ENCODE assay signal across 18 mouse cellular contexts in the genomic region with DNA sequence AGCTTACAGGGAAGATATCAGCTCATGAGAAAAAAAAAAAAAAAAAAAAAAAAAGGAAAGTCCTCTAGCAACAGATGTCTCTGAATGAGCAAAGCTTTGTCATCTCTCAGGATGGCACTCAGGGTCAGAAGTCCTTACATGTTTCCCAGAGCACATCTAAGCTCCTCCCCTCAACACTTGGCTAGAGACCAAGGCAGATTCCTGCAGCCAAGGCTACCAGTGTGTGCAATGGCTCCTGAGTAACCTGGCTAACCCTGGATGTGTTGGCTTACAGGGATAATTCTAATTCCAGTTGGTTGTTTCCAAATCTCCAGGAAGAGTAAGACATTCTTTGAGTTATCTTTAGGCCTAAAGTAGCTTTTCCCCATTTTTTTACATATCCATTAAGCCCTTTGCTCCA. TPM values are rescaled to one million over a fixed set of nuclear protein-coding genes. Genes with fewer than 3 reads are reported as not detected.
DNase-seq lines count a peak whose midpoint lies in the region; ATAC-seq and TF ChIP-seq lines count a peak whose summit lies in the region.
"Had no signal": no experiment of that assay in that cellular context is flagged by ENCODE, and none has a peak within 500 bp of the region (broad histone marks: within the 10 kb centered on the region; RNA-seq: fewer than 3 reads in every experiment).

No protein-coding gene starts in this region.

- H3K4me2 ChIP-seq in heart, embryonic 11.5 days = no peak overlapping the region
- H3K4me2 ChIP-seq in intestine, embryonic 16.5 days (ENCODE audit: low read depth, low read length) = no peak overlapping the region
- H3K4me2 ChIP-seq: forebrain, embryonic 12.5 days; hindbrain, embryonic 13.5 days; intestine, embryonic 15.5 days; liver, embryonic 15.5 days; midbrain, embryonic 15.5 days had no signal

- peak; percentile 14 for DNase-seq in heart, postnatal 4 days
- DNase-seq in liver, adult 2 months (ENCODE audit: extremely low read depth, low read depth, low spot score) = peak; percentile 68
- DNase-seq in liver (no peak), 416B (ENCODE audit: low read depth) (peak; percentile 37)
- peak; percentile 62 for DNase-seq in adrenal gland, postnatal 10 days
- DNase-seq: cerebellum, adult 8-10 months; gastrocnemius, postnatal 10 days; heart, adult 2 months; thymus, adult 18-20 months had no signal

- no peak overlapping the region for H3K27ac ChIP-seq in heart, embryonic 11.5 days (ENCODE audit: low read depth, low read length)
- H3K27ac ChIP-seq in liver, adult 2 months (replicated peaks; ENCODE audit: insufficient read depth, low read depth, low read length) = no peak overlapping the region
- no peak overlapping the region for H3K27ac ChIP-seq in intestine, embryonic 16.5 days (ENCODE audit: low read length)
- H3K27ac ChIP-seq: forebrain, embryonic 12.5 days; heart, adult 2 months; hindbrain, embryonic 13.5 days; intestine, embryonic 15.5 days; left cerebral cortex, adult 2 months; liver, embryonic 15.5 days; midbrain, embryonic 15.5 days had no signal

- peaks cover 5% of the 10 kb centered on the region; the same call in 1 of the 2 replicates for H3K4me1 ChIP-seq in heart, embryonic 11.5 days (ENCODE audit: control insufficient read depth, insufficient read depth, low read length)
- no peaks in the 10 kb centered on the region for H3K4me1 ChIP-seq in liver, adult 2 months (ENCODE audit: control insufficient read depth, insufficient read depth, low read length)
- H3K4me1 ChIP-seq in intestine, embryonic 16.5 days (ENCODE audit: control insufficient read depth, insufficient read depth, low read length) = no peaks in the 10 kb centered on the region
- H3K4me1 ChIP-seq: forebrain, embryonic 12.5 days; intestine, embryonic 15.5 days; liver, embryonic 15.5 days; midbrain, embryonic 15.5 days had no signal

- no peak overlapping the region for H3K9ac ChIP-seq in heart, embryonic 11.5 days (ENCODE audit: low read depth, low read length)
- H3K9ac ChIP-seq in liver, adult 2 months (ENCODE audit: low read depth, low read length) = no peak overlapping the region
- H3K9ac ChIP-seq in intestine, embryonic 16.5 days (ENCODE audit: low read depth, low read length) = no peak overlapping the region
- H3K9ac ChIP-seq: forebrain, embryonic 12.5 days; hindbrain, embryonic 13.5 days; intestine, embryonic 15.5 days; liver, embryonic 15.5 days; midbrain, embryonic 15.5 days had no signal

- no peak for TF ChIP-seq POLR2A in liver, adult 2 months (IDR thresholded peaks at IDR 0.05; ENCODE audit: extremely low read depth, insufficient read depth, low read length)

- H3K27me3 ChIP-seq in heart, embryonic 11.5 days (ENCODE audit: control insufficient read depth, insufficient read depth, low read length) = no peaks in the 10 kb centered on the region
- H3K27me3 ChIP-seq in liver, adult 2 months (ENCODE audit: control insufficient read depth, insufficient read depth, low read length) = no peaks in the 10 kb centered on the region
- no peaks in the 10 kb centered on the region for H3K27me3 ChIP-seq in intestine, embryonic 16.5 days (replicated peaks; ENCODE audit: control insufficient read depth, insufficient read depth, low read length)
- H3K27me3 ChIP-seq: forebrain, embryonic 12.5 days; hindbrain, embryonic 13.5 days; intestine, embryonic 15.5 days; liver, embryonic 15.5 days; megakaryocyte, embryonic 14.5 days; midbrain, embryonic 15.5 days had no signal

- no peaks in the 10 kb centered on the region for H3K36me3 ChIP-seq in heart, embryonic 11.5 days (ENCODE audit: control insufficient read depth, insufficient read depth, low read length)
- H3K36me3 ChIP-seq in liver, adult 2 months (ENCODE audit: control insufficient read depth, insufficient read depth, low read length) = no peaks in the 10 kb centered on the region
- H3K36me3 ChIP-seq in intestine, embryonic 16.5 days (ENCODE audit: control insufficient read depth, insufficient read depth, low read length) = no peaks in the 10 kb centered on the region
- H3K36me3 ChIP-seq: forebrain, embryonic 12.5 days; hindbrain, embryonic 13.5 days; intestine, embryonic 15.5 days; liver, embryonic 15.5 days; midbrain, embryonic 15.5 days had no signal

- no peaks in the 10 kb centered on the region for H3K79me2 ChIP-seq in liver, adult 2 months (ENCODE audit: control insufficient read depth, insufficient read depth, low read length)

- TF ChIP-seq CTCF in liver, adult 2 months (IDR thresholded peaks at IDR 0.05; ENCODE audit: low read depth, low read length) = no peak

- no peaks in the 10 kb centered on the region for H3K9me3 ChIP-seq in heart, embryonic 11.5 days (replicated peaks; ENCODE audit: control insufficient read depth, low read length)
- H3K9me3 ChIP-seq in intestine, embryonic 16.5 days (ENCODE audit: control insufficient read depth, low read length) = no peaks in the 10 kb centered on the region
- H3K9me3 ChIP-seq: forebrain, embryonic 12.5 days; hindbrain, embryonic 13.5 days; intestine, embryonic 15.5 days; liver, embryonic 15.5 days; megakaryocyte, embryonic 14.5 days; midbrain, embryonic 15.5 days had no signal

- ATAC-seq in heart, embryonic 11.5 days (replicated peaks; ENCODE audit: insufficient number of reproducible peaks, low FRiP score, low TSS enrichment) = no peak
- ATAC-seq in intestine, embryonic 16.5 days = no peak
- ATAC-seq: intestine, embryonic 15.5 days; midbrain, embryonic 15.5 days had no signal

- H3K4me3 ChIP-seq in heart, embryonic 11.5 days (ENCODE audit: low read depth, low read length) = no peak overlapping the region
- H3K4me3 ChIP-seq in liver, adult 2 months (ENCODE audit: insufficient read depth, low read depth, low read length) = no peak overlapping the region
- no peak overlapping the region for H3K4me3 ChIP-seq in intestine, embryonic 16.5 days (ENCODE audit: low read length)
- H3K4me3 ChIP-seq: forebrain, embryonic 12.5 days; heart, adult 2 months; hindbrain, embryonic 13.5 days; intestine, embryonic 15.5 days; left cerebral cortex, adult 2 months; liver, embryonic 15.5 days; megakaryocyte, embryonic 14.5 days; midbrain, embryonic 15.5 days had no signal

RNA-seq across cellular contexts. Expression of a gene that starts 53.9 kb away (rescaled TPM):
- 10 to 100 TPM; 40.9 to 44.8 TPM for total RNA-seq in heart, postnatal 4 days (2021)
- 3.9 and 5.7 TPM in 2 replicates for polyA plus RNA-seq in heart, embryonic 11.5 days (2014; fragmentation: Nextera tagmentation; extraction: Ambion mirVana)
- total RNA-seq in liver, adult 2 months (2014; rRNA removed) = 0.55 and 1.0 TPM in 2 replicates
- polyA plus RNA-seq in liver, adult 2 months (2012; rRNA removed) = 0.19 and 0.21 TPM in 2 replicates
- total RNA-seq in adrenal gland, postnatal 10 days (2021) = 10 to 100 TPM; 11.6 to 15.3 TPM
- polyA plus RNA-seq in intestine, embryonic 16.5 days (2015; fragmentation: Nextera tagmentation; extraction: Ambion mirVana) = 17.9 and 18.1 TPM in 2 replicates
